Mouse (Mus musculus) brain, embryonic 14.5 days (tissue): ENCODE data around the gene Tmem259. TPM values are rescaled to one million over a fixed set of nuclear protein-coding genes. Genes with fewer than 3 reads are reported as not detected.

Source experiments
- DNase-seq: peaks from one replicate; pipeline ENCODE4 v3.0.0-alpha.2; 2011; ENCODE audit warnings: low read depth
- CTCF ChIP-seq: fragments of 200-500 bp; IDR thresholded peaks from 2 replicates; pipeline ENCODE4 v1.5.1; 2012; ENCODE audit warnings: inconsistent platforms, mild to moderate bottlenecking, moderate library complexity, borderline replicate concordance; ENCODE audit not compliant: insufficient read depth, insufficient read length; ENCODE audit errors: extremely low read depth
- POLR2A ChIP-seq: fragments of 200-500 bp; IDR thresholded peaks from 2 replicates; pipeline ENCODE4 v1.6.1; 2012; ENCODE audit warnings: mild to moderate bottlenecking, inconsistent platforms, borderline replicate concordance; ENCODE audit not compliant: poor library complexity, insufficient read depth, insufficient read length, severe bottlenecking; ENCODE audit errors: extremely low read depth
- polyA plus RNA-seq: library from polyadenylated mRNA; depleted of rRNA; stranded (reverse); fragments of >200 nt; gene quantifications from 2 replicates; pipeline ENCODE4 v1.2.3, GENCODE M21; 2012

Tmem259 gene
- polyA plus RNA-seq, 1 experiment: 221 TPM

DNA sequence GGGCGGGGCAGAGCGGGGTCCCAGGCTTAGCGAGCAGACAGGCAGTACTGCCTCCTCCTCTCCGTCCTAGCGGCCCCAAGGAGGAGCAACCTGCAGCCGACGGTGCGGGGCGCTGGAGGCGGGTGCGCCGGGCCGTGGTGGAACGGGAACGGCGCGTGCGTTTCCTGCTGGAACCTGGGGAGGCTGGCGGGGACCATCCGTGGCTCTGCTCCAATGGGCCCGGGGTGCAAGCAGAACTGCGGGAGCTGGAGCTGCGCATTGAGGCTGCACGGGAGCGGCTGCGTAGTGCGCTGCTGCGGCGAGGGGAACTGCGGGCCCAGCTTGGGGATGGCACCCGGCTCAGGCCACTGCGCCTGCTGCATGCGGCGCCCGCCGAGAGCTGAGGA, 7.4 kb downstream of the Tmem259 start:
- no peak for TF ChIP-seq POLR2A
- TF ChIP-seq CTCF: no peak
- no peak for DNase-seq

DNA sequence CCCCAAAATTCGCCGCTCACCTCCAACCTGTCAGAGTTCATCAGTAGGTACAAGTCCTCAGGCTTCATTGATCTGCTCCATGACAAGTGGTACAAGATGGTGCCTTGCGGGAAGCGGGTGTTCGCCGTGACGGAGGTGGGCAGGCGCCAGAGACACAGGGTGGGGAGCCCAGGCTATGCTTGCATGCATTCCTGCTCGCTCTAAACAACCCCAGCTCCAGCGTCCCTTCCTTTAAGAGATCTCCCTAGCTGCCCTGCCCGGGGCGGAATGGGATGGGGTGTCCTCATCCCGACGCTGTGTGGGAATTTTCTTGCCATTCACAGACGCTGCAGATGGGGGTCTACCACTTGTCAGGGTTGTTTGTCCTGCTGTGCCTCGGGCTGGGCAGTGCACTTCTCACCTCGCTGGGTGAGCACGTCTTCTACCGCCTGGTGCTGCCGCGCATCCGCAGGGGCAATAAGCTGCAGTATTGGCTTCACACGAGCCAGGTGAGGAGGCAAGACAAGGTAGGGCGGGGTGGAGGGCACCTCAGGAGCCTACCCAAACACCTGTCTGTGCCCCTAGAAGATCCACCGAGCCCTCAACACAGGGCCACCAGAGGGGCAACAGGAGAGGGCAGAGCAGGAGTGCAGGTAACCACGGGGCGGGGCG, 7.9 kb downstream of the Tmem259 start:
- TF ChIP-seq POLR2A (no peak), CTCF (no peak)
- no peak for DNase-seq

DNA sequence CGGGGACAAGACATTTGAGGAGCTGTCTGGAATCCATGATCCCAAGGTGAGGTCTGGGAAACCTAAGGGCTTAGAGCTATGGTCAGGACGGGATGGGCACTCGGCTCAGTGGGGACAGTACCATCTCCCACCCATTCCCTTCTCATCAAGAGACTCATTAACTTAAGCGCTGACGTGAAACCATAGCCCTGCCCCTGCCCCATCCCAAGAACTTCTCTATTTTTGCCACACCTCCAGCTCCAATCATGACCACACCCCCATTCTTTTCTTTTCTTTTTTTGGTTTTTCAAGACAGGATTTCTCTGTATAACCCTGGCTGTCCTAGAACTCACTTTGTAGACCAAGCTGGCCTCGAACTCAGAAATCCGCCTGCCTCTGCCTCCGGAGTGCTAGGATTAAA, 9.5 kb downstream of the Tmem259 start:
- DNase-seq: no peak
- no peak for TF ChIP-seq POLR2A
- TF ChIP-seq CTCF: no peak

DNA sequence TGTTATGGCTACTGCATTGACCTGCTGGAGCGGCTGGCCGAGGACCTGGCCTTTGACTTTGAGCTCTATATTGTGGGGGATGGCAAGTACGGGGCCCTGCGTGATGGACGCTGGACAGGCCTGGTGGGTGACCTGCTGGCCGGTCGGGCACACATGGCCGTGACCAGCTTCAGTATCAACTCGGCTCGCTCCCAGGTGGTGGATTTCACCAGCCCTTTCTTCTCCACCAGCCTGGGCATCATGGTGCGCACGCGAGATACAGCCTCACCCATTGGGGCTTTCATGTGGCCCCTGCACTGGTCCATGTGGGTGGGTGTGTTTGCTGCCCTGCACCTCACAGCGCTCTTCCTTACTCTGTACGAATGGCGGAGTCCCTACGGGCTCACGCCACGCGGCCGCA, 10.0 kb downstream of the Tmem259 start:
- TF ChIP-seq POLR2A (no peak), CTCF (no peak)
- DNase-seq: no peak

DNA sequence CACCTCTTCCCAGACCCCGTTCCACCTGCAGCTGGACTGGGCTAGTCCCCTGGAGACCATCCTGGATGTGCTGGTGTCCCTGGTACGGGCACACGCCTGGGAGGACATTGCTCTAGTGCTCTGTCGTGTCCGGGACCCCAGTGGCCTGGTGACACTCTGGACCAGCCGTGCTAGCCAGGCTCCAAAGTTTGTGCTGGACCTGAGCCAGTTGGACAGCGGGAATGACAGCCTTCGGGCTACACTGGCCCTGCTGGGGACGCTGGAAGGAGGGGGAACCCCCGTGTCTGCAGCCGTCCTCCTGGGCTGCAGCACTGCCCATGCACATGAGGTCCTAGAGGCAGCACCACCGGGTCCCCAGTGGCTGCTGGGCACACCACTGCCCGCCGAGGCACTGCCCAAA, 11.3 kb downstream of the Tmem259 start:
- DNase-seq: no peak
- no peak for TF ChIP-seq CTCF
- TF ChIP-seq POLR2A: no peak

DNA sequence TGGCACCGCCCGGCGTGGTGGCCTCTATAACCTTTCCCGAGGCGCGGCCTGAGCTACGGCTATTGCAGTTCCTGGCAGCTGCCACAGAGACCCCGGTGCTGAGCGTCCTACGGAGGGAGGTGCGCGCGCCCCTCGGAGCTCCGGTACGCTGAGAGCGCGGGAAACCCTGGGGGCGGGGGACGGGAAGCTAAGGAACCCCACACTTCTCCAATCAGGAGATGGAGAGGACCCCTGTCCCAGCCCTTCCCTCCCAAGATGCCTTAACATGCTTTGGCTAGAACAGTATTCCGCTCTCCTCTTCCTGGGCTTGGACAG, 13.0 kb downstream of the Tmem259 start:
- no peak for TF ChIP-seq CTCF
- no peak for TF ChIP-seq POLR2A
- DNase-seq: no peak

DNA sequence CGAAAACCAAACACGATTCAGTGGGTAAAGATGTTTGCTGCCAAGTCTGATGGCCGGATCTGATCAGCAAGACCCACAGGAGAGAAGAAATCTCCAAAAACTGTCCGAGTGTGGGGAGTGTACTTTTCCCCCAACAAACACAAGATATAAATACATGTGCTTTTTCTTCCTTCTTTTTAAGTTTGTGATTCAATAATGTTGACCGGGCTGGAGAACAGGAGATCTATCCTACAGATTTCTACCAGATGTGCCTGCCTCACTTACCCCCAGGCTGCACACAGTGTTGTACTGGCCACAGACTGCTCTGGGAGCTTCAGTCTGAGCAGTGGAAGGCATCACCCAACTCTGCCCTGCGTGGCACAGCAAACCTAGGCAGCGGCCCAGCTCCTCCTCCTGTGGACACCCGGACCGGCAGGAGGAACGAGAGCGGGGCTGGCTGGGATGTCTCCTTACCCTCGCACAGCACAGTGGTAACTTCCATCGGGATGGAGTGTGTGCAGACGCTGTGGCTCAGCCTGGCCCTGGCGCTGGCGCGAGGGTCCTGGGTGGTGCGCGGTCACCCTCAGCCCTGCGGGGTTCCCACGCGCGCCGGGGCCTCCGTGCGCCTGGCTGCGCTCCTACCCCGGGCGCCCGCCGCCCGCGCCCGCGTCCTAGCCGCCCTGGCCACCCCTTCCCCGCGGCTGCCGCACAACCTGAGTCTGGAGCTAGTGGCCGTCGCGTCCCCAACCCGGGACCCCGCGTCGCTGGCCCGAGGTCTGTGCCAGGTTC, 13.5 kb downstream of the Tmem259 start, which contains the start of gene Grin3b:
Gene Grin3b, plus strand, starts transcription at position 301 of the 768 bp plus-strand sequence.
- DNase-seq: no peak
- no peak for TF ChIP-seq CTCF
- no peak for TF ChIP-seq POLR2A

DNA sequence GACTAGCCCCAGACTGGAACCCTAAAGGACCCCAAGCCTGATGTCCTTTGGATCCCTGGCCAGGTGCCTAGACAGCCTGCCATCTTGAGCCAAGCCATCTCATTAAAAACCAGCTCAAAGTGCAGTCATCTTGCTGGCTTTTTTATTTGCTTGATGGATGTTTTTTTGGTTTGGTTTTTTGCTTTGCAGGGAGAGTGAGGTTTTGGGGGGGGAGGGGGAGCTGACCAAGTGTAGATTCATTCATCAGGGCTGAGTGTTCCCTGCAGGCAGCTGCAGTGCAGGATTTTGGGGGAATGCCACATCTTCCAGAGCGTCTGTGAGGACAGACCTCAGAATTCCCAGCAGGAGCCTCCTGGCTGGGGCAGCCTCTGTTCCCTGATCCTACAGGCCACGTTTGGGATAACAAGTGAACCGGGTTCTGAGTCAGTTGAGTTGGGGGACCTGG, 15.0 kb downstream of the Tmem259 start:
- TF ChIP-seq POLR2A: no peak
- no peak for TF ChIP-seq CTCF
- no peak for DNase-seq

DNA sequence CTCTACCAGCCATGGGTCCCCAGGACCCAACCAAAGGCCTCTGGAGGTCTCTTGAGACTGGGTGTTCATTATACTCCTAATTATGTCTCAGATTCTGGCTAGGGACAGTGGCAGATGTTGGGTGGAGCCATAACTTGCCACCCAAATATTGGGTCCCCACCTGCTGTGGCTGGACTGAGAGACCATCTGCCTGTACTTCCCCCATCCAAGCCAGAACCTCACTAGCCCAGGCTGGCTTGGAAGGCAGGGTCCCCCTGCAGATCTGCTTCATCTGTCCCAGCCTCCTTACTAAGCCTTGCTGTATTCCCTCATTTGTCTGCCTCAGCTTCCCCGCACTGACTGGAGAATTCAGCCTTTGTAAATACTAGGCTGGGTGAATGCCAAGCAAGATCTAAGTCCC, 15.9 kb downstream of the Tmem259 start:
- TF ChIP-seq POLR2A: no peak
- TF ChIP-seq CTCF: no peak
- no peak for DNase-seq

DNA sequence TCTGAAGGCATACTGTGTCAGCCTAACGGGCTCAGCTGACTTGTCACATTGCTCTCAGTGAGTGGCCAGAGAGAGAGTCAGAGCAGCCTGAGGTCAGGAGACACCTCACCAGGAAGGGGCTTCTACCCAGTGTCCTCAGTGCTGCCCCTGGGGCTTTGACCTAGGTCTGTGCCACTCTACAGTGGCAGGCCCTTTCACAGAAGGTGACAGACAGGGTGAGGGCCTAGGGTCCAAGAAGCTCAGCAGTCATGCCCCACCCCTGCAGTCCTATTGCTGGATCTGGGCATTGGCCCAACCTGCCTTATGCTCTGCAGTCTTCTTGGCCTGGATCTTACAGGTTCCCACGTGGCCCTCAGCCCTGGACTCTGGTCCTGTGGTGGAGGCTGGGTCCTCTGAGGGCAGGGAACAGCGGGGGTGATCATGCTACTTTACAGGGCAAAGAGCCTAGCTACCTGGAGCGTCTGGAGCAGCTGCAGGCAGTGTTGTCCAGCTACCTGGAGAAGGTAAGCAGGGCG, 17.2 kb downstream of the Tmem259 start:
- TF ChIP-seq POLR2A: no peak
- TF ChIP-seq CTCF: no peak
- no peak for DNase-seq

DNA sequence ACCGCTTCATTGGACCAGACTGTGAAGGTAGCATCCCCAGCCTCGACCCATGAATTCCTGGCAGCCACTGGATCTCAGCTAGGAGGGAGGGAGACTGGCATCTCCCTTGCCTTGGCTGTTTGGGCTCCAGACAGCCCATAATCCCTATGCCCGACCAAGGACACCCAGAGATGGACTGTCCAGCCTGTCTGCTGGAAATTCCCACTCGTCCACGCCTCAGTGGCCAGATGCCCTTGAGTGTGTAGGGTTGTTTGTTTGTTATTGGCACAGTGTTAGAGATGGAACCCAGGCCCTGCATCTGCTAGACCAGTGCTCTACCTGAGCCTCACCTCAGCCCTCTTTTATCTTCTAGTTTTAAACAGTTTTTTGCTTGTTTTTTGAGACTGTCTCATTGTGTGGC, 18.8 kb downstream of the Tmem259 start:
- TF ChIP-seq POLR2A (no peak), CTCF (no peak)
- DNase-seq: no peak

DNA sequence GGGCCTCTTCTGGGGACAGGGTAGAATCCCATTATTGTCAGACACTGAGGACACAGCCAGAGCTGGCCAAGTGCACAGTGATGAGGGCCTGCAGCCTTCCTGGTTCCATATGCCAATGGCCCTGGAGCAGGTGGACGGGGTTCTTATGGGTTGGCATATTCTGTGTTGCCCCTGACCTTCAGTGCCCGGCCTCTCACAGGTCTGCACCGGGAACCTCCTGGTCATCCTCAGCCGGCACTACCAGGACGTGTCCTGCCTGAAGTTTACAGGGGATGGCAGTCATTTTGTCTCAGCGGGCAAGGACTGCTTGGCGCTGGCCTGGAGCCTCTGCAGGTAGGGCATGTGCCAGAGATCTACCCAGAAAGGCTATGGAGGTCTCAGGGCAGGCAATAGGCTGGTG, 19.4 kb downstream of the Tmem259 start:
- TF ChIP-seq POLR2A: no peak
- DNase-seq: no peak

DNA sequence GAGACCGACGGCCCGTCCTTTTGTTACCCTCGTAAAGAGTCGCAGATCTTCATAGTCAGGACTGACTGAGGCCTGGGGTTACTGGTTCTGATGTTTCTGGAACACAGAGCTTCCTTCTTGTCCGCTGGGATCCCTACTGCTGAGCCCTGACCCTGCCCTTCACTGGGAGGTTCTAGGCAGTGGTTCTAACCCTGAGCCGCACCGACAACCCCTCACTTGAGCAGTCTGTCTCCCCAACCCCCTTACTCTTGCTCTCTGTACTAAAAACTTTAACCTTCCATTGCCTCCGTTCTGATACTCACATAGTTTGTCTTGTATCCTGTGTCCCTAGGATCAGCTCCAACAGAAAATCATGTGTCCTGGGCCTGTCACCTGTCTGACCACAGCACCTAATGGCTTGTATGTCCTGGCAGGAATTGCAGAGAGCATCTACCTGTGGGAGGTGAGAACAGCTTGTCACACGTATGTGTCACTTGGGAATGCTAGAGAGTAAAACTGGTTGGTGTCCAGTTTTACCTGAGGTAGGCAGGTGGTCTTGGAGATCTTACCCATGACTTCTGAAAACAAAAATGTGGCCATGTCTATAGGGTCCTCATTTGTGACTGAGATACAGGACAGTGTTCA, 23.3 kb downstream of the Tmem259 start:
- no peak for DNase-seq
- TF ChIP-seq CTCF (no peak), POLR2A (no peak)
